Mouse (Mus musculus) neural tube, embryonic 12.5 days (tissue): ENCODE measurements around the gene Raet1e. TPM values are rescaled to one million over a fixed set of nuclear protein-coding genes. Genes with fewer than 3 reads are reported as not detected.
"Not testable (repeated sequence)": the region's sequence is repeated elsewhere in the genome, so short reads cannot be mapped to it uniquely, and the experiment has no call there.

ENCODE experiments used
- ATAC-seq: fragments of 200-750 bp; cut with Nextera tagmentation; 2 replicates; pipeline ENCODE4 v1.8.0; 2017; ENCODE audit warnings: low read depth, mild to moderate bottlenecking, moderate TSS enrichment, moderate library complexity; ENCODE audit not compliant: low FRiP score
- H3K27ac ChIP-seq: fragments of 300-500 bp; sonication (generic); 2 replicates; pipeline ENCODE4 v1.5.1; 2016
- H3K27me3 ChIP-seq: fragments of 300-500 bp; sonication (generic); replicated peaks from 2 replicates; pipeline ENCODE4 v1.6.1; 2016; ENCODE audit warnings: mild to moderate bottlenecking
- H3K36me3 ChIP-seq: fragments of 300-500 bp; sonication (generic); 2 replicates; pipeline ENCODE4 v1.6.1; 2016; ENCODE audit warnings: mild to moderate bottlenecking
- H3K4me1 ChIP-seq: fragments of 300-500 bp; sonication (generic); 2 replicates; pipeline ENCODE4 v1.6.1; 2016
- H3K4me2 ChIP-seq: fragments of 300-500 bp; sonication (generic); replicated peaks from 2 replicates; pipeline ENCODE4 v1.6.1; 2016; ENCODE audit warnings: mild to moderate bottlenecking
- H3K4me3 ChIP-seq: fragments of 300-500 bp; sonication (generic); 2 replicates; pipeline ENCODE4 v1.5.1; 2016
- H3K9ac ChIP-seq: fragments of 300-500 bp; sonication (generic); 2 replicates; pipeline ENCODE4 v1.6.1; 2016; ENCODE audit warnings: mild to moderate bottlenecking
- H3K9me3 ChIP-seq: fragments of 300-500 bp; sonication (generic); 2 replicates; pipeline ENCODE4 v1.6.1; 2016; ENCODE audit warnings: mild to moderate bottlenecking
- WGBS: fragments of 180-500 bp; shearing (Covaris S2); methylation state at CpG from one replicate; pipeline ENCODE4 v1.1.7; 2016; 5-methylcytosine and 5-hydroxymethylcytosine counted together
- polyA plus RNA-seq: library from polyadenylated mRNA; unstranded; fragments of >200 nt; fragmentation: Nextera tagmentation; extraction: Ambion mirVana; gene quantifications from 2 replicates; pipeline ENCODE4 v1.2.1, GENCODE M21; 2016

Gene Raet1e
- polyA plus RNA-seq, 1 experiment from 2014 or later = 4.9 TPM

DNA sequence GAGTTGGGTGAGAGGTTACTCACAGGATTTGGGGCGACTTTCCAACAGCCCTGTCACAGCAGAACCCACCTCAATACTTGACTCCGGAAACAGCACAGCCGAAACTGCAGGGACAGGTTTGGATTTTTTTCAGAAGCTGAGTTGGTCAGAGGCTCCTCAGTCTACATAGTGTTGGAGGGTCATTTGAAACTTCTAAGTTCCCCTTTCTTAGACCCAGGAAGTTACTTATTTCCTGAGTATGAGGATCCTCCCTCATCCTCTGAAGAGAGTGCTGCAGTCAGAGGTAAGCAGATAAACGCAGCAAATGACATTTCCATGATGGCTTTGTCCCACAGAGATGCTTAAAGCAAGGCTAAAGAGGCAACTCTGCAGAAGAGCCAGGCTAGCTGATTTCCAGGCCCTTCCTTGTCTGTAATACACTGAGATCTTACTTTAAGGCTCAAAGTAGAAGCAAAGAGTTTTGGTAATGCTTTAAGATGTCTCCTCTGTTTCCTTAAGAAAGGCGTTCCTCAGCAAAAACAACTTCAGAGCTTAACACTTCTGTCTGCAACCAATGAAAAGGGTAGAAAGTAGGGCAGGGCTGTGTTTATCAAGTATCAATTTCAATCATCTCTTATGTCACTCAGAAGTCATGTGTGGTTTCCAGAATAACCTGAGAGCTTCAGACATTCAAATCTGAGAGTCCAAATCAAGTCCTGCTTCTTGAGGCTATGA lies 144.1 kb downstream of the Raet1e start:
- no peak for ATAC-seq
- Histone ChIP-seq H3K27ac (no peak overlapping the region), H3K4me2 (no peak overlapping the region), H3K27me3 (no peaks in the 10 kb centered on the region), H3K9ac (no peak overlapping the region), H3K36me3 (no peaks in the 10 kb centered on the region), H3K4me1 (no peaks in the 10 kb centered on the region), H3K4me3 (no peak overlapping the region), H3K9me3 (no peaks in the 10 kb centered on the region)
- 83% methylated on average over 5 of the region's 5 CpGs for WGBS

DNA sequence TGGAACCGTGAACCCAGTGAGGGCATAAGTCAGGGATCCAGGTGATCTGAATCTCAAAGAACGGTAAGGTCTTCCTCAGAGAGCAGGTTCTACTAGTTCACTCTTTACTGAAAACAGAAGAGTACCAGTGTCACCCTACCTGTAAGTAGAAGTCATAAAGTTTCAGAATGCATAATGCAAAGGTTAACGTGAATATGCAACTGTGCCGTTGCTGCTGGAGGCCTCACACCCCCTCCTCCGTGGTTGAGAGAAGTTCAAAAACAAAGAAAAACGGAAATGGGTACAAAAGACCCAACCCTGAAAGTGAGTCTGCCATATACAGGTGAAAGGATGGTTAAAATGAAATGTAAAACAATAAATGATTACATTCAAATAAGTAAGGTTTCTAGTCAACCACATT lies 145.4 kb downstream of the Raet1e start:
- no peak overlapping the region for H3K9ac ChIP-seq
- no peaks in the 10 kb centered on the region for H3K36me3 ChIP-seq
- no peaks in the 10 kb centered on the region for H3K27me3 ChIP-seq
- no peaks in the 10 kb centered on the region for H3K9me3 ChIP-seq
- H3K27ac ChIP-seq = no peak overlapping the region
- H3K4me3 ChIP-seq = no peak overlapping the region
- no peaks in the 10 kb centered on the region for H3K4me1 ChIP-seq
- no peak for ATAC-seq
- H3K4me2 ChIP-seq = no peak overlapping the region
- 89% methylated on average over 6 of the region's 6 CpGs for WGBS

DNA sequence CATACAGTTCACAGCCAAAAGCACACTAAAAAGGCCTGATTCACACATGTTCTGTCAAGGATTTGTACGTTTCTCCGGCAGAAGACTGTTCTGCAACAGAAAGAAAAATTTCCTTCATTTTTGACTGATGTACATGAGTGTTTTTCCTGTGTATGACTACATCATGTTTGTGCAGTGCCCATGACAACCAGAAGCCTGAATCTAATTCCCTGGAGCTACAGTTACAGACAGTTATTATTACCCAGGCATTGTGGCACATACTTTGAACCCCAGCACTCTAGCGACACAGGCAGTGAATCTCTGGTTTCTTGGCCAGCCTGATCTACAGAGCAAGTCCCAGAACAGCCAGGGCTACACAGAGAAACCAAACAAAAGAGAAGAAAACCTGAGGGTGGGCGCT lies 147.4 kb downstream of the Raet1e start:
- H3K9me3 ChIP-seq = no peaks in the 10 kb centered on the region
- no peaks in the 10 kb centered on the region for H3K27me3 ChIP-seq
- 89% methylated on average over 4 of the region's 4 CpGs for WGBS
- H3K9ac ChIP-seq = no peak overlapping the region
- no peaks in the 10 kb centered on the region for H3K36me3 ChIP-seq
- H3K27ac ChIP-seq = no peak overlapping the region
- H3K4me2 ChIP-seq = no peak overlapping the region
- ATAC-seq = no peak
- H3K4me3 ChIP-seq = no peak overlapping the region
- H3K4me1 ChIP-seq = no peaks in the 10 kb centered on the region

- H3K9me3 ChIP-seq = no peaks in the 10 kb centered on the region
- H3K4me3 ChIP-seq = no peak overlapping the region
- no peak for ATAC-seq
- H3K4me1 ChIP-seq = no peaks in the 10 kb centered on the region
- no peaks in the 10 kb centered on the region for H3K27me3 ChIP-seq
- H3K27ac ChIP-seq = no peak overlapping the region
- H3K9ac ChIP-seq = no peak overlapping the region
- WGBS = 66% methylated on average over 4 of the region's 4 CpGs
- H3K4me2 ChIP-seq = no peak overlapping the region
- H3K36me3 ChIP-seq = no peaks in the 10 kb centered on the region
These were observed 148.1 kb downstream of the Raet1e start for GRCm38 (mm10) chr10:22306452-22306851.

GRCm38 (mm10) chr10:22308221-22308620 lies 149.9 kb downstream of the Raet1e start:
- Histone ChIP-seq H3K4me3 (no peak overlapping the region), H3K9me3 (no peaks in the 10 kb centered on the region), H3K9ac (no peak overlapping the region), H3K27me3 (no peaks in the 10 kb centered on the region), H3K4me2 (no peak overlapping the region), H3K36me3 (no peaks in the 10 kb centered on the region), H3K27ac (no peak overlapping the region), H3K4me1 (no peaks in the 10 kb centered on the region)
- no peak for ATAC-seq
- WGBS = 72% methylated on average over 1 of the region's 1 CpGs

GRCm38 (mm10) chr10:22322858-22323257 lies 164.5 kb downstream of the Raet1e start:
- no peaks in the 10 kb centered on the region for H3K27me3 ChIP-seq
- H3K9ac ChIP-seq = no peak overlapping the region
- H3K4me1 ChIP-seq = no peaks in the 10 kb centered on the region
- no peak for ATAC-seq
- 90% methylated on average over 2 of the region's 2 CpGs for WGBS
- no peak overlapping the region for H3K4me2 ChIP-seq
- no peaks in the 10 kb centered on the region for H3K9me3 ChIP-seq
- no peak overlapping the region for H3K27ac ChIP-seq
- no peak overlapping the region for H3K4me3 ChIP-seq
- H3K36me3 ChIP-seq = no peaks in the 10 kb centered on the region

DNA sequence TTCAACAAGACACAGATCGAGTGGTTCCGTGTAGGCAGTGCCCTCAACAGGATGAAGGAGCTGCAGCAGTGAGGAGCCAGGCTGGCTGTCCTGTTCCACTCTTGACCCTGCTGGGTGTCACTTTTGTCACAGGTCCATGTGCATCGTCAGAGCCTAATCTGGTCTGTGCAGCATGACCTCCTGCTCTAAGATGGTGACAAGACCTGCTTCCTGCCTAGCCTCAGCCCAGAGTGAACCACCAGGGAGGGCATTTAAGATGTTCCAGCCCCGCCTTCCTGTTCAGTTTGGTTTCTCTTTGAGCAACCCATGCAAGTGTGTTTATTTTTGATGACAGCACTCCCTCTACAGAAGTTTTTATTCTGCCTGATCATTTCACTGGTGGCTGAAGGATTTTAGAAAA lies 187.4 kb downstream of the Raet1e start:
- not testable (repeated sequence) for H3K4me2 ChIP-seq, H3K36me3 ChIP-seq, H3K9ac ChIP-seq, H3K9me3 ChIP-seq, ATAC-seq, H3K27ac ChIP-seq, H3K4me3 ChIP-seq, H3K4me1 ChIP-seq, H3K27me3 ChIP-seq
- WGBS = 84% methylated on average over 4 of the region's 4 CpGs

- H3K9me3 ChIP-seq, ATAC-seq, H3K27ac ChIP-seq, H3K36me3 ChIP-seq, H3K27me3 ChIP-seq, H3K4me1 ChIP-seq, H3K4me3 ChIP-seq, H3K9ac ChIP-seq, H3K4me2 ChIP-seq: not testable (repeated sequence)
- 89% methylated on average over 6 of the region's 6 CpGs for WGBS
These were observed 195.3 kb downstream of the Raet1e start for GRCm38 (mm10) chr10:22353548-22354195.

GRCm38 (mm10) chr10:22354196-22354574 lies 195.8 kb downstream of the Raet1e start:
- not testable (repeated sequence) for H3K27me3 ChIP-seq, H3K4me2 ChIP-seq, H3K4me1 ChIP-seq, H3K27ac ChIP-seq, H3K9ac ChIP-seq, H3K4me3 ChIP-seq, ATAC-seq, H3K36me3 ChIP-seq, H3K9me3 ChIP-seq
- 81% methylated on average over 2 of the region's 2 CpGs for WGBS

DNA sequence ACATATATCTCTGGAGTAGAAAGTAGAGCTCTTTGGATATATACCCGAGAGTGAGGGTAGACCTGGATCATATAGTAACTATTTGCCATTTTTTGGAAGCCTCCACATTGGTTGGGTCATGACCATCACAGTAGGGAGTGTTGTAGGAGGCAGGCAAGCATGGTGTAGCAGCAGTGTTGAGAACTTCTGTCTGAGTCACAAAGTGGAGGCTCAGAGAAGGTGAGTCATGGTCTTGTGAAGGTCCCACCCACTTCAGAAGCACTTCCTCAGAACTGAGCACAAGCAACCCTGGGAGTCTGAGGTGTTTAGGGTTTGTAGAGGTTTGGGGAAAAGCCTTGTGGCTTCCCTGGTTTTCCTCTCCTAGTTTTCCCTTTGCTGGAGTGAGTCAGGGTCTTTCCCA lies 199.0 kb downstream of the Raet1e start:
- 69% methylated on average over 1 of the region's 1 CpGs for WGBS
- not testable (repeated sequence) for H3K27ac ChIP-seq, ATAC-seq, H3K4me2 ChIP-seq, H3K36me3 ChIP-seq, H3K4me1 ChIP-seq, H3K9me3 ChIP-seq, H3K4me3 ChIP-seq, H3K27me3 ChIP-seq, H3K9ac ChIP-seq

DNA sequence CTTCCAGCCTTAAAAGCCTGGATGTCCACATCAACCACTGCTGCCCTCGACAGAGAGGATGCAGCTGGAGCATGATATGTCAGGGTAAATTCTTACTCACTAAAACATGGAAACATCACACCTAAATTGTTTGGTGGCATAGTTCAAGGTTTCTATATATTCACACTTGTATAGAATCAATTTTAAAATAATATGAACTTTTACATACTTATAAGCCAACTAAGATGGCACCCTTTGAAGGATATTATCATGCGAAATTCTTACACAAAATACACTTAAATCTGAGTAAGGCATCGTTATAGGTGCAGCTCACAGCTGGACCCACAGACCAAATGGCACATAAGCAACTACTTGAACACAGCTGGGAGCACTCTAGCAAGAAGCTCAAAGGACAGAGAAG lies 201.9 kb downstream of the Raet1e start, which contains the start of gene Raet1d:
TSS of gene Raet1d (plus strand) at position 301 of the 400 bp plus-strand sequence.
- H3K27ac ChIP-seq, H3K27me3 ChIP-seq, H3K9ac ChIP-seq, H3K36me3 ChIP-seq, H3K9me3 ChIP-seq, ATAC-seq, H3K4me3 ChIP-seq, H3K4me1 ChIP-seq: not testable (repeated sequence)
- WGBS = 81% methylated on average over 3 of the region's 3 CpGs
- peak within 1 kb of the TSS; percentile 47; the same call in 1 of the 2 replicates for H3K4me2 ChIP-seq

DNA sequence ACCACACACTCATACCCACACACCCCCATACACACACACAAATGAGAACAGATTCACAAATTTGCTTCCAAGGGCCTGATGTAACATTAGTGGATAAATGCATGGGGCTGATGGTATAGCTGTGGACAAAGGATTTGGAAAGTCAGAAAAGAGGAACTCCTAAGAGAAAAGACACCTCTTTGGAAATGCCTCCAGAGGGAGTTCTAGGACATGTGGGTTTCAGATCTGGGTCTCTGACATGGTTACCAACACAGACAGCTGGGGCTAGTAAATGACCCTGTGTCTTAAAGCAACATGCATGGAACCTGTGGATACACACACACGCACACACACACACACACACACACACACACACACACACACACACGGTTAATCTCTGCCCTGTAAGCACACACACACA lies 202.6 kb downstream of the Raet1e start:
- not testable (repeated sequence) for H3K9ac ChIP-seq, H3K4me2 ChIP-seq, H3K4me3 ChIP-seq, ATAC-seq, H3K27ac ChIP-seq, H3K4me1 ChIP-seq, H3K9me3 ChIP-seq, H3K36me3 ChIP-seq, H3K27me3 ChIP-seq
- WGBS = 41% methylated on average over 2 of the region's 2 CpGs
